Mouse (Mus musculus): ENCODE results near the gene Cc2d1a.

Cc2d1a gene

GRCm38 (mm10) chr8:84147769-84148530, at the start of gene Cc2d1a, which contains the start of gene 4930432K21Rik:
Gene Cc2d1a (minus strand): TSS chr8:84147936.
Gene 4930432K21Rik (plus strand): TSS chr8:84148025.
- peak; percentile 94 to 97 for DNase-seq

GRCm38 (mm10) chr8:84197141-84197921, 49.6 kb upstream of the Cc2d1a start:
- DNase-seq: peak; percentile 76 to 83

GRCm38 (mm10) chr8:84194224-84194743, 46.5 kb upstream of the Cc2d1a start:
- DNase-seq: no peak

- DNase-seq: peak in 1 of 2 experiments; percentile 52
Observed at GRCm38 (mm10) chr8:84193566-84193965, 45.8 kb upstream of the Cc2d1a start.

GRCm38 (mm10) chr8:84193161-84193560, 45.4 kb upstream of the Cc2d1a start:
- DNase-seq: no peak

GRCm38 (mm10) chr8:84192555-84192954, 44.8 kb upstream of the Cc2d1a start:
- DNase-seq: peak; percentile 83 to 87

GRCm38 (mm10) chr8:84192023-84192422, 44.3 kb upstream of the Cc2d1a start:
- peak; percentile 26 to 38 for DNase-seq

- no peak for DNase-seq
Observed at GRCm38 (mm10) chr8:84190191-84190867, 42.6 kb upstream of the Cc2d1a start.

GRCm38 (mm10) chr8:84189603-84190002, 41.9 kb upstream of the Cc2d1a start:
- DNase-seq: no peak

GRCm38 (mm10) chr8:84188671-84189070, 40.9 kb upstream of the Cc2d1a start:
- DNase-seq: no peak

- peak; percentile 73 to 74 for DNase-seq
Observed at GRCm38 (mm10) chr8:84187065-84187755, 39.5 kb upstream of the Cc2d1a start.

GRCm38 (mm10) chr8:84186547-84186946, 38.8 kb upstream of the Cc2d1a start:
- DNase-seq: peak; percentile 87 to 89

- DNase-seq: no peak
Observed at GRCm38 (mm10) chr8:84185117-84185516, 37.4 kb upstream of the Cc2d1a start, which contains the start of gene Nanos3. Gene Nanos3 (minus strand): TSS chr8:84185217.

- no peak for DNase-seq
Observed at GRCm38 (mm10) chr8:84184085-84185043, 36.6 kb upstream of the Cc2d1a start.

- peak; percentile 78 for DNase-seq
Observed at GRCm38 (mm10) chr8:84183261-84184084, 35.7 kb upstream of the Cc2d1a start.

GRCm38 (mm10) chr8:84182833-84183232, 35.1 kb upstream of the Cc2d1a start:
- DNase-seq: no peak

- peak; percentile 57 to 72 for DNase-seq
Observed at GRCm38 (mm10) chr8:84180530-84181190, 32.9 kb upstream of the Cc2d1a start.

GRCm38 (mm10) chr8:84179946-84180345, 32.2 kb upstream of the Cc2d1a start:
- no peak for DNase-seq

- DNase-seq: no peak
Observed at GRCm38 (mm10) chr8:84178592-84178991, 30.9 kb upstream of the Cc2d1a start.

GRCm38 (mm10) chr8:84177405-84177804, 29.7 kb upstream of the Cc2d1a start:
- DNase-seq: no peak

Data from cerebellum, postnatal 10 days (tissue).